Mouse (Mus musculus) left cerebral cortex, postnatal 25 days (tissue): ENCODE results near the gene Sh3glb1. TPM values are rescaled to one million over a fixed set of nuclear protein-coding genes. Genes with fewer than 3 reads are reported as not detected.

Experiments
- DNase-seq, 2 experiments: peaks; one replicate each; pipeline ENCODE4 v3.0.0; 2022; ENCODE audit warnings: low spot score in 2 of 2, mixed read lengths in 1 of 2
- intact Hi-C: fragments of 180-260 bp; cut with DNase I; formaldehyde crosslinking; loops from one replicate; pipeline ENCODE4 v1.15.1; 2025
- total RNA-seq, 2 experiments: library from RNA; stranded (reverse); gene quantifications; 2 replicates each; pipeline ENCODE4 v1.2.3; 2021

Gene Sh3glb1
- total RNA-seq, 2 experiments from 2014 or later = 65.1 to 68.2 TPM

DNA sequence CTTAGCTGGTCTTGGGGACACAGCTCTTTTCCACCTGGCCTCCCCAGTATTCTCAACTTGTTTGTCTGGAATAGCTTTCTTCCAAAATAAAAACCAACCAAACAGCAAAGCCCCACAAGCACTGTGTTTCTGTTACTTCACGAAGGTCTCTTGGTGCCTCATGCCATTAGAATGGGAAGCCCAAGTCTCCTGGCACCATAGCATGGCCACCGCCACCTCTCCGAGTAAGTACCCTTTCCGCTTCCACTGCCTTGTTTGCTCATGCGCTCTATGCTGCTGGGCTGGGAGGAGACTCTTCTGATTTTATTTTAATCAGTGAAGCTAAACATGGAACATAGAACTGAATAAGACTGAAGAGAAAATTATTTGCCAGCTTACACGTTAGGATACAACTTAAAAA lies 2.3 kb downstream of the Sh3glb1 start:
- intact Hi-C loops = no loop called here
- DNase-seq = peak in 1 of 2 experiments; percentile 41

GRCm38 (mm10) chr3:144717121-144717520 lies 3.0 kb downstream of the Sh3glb1 start:
- DNase-seq = no peak
- intact Hi-C loops = no loop called here

- intact Hi-C loops = no loop called here
- DNase-seq = no peak
Observed at GRCm38 (mm10) chr3:144715901-144716300, 4.2 kb downstream of the Sh3glb1 start.

DNA sequence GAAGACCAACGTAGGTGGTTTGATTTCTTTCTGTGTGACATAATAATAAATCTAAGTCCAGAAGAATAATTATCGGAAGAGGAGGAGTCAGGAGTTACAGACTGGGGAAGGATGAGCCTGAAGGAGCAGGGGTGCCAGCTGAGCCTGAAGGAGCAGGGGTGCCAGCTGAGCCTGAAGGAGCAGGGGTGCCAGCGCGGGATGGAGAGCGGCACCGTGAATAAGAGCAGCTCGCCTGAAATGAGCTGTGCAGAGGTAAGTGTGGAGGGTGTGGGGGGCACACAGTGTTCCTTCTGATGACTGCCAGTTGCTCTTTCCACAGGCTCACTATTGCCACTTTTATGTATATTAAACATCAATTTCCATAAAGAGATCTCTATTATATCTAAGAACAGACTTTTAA lies 5.1 kb downstream of the Sh3glb1 start:
- no peak for DNase-seq
- intact Hi-C loops = no loop called here

GRCm38 (mm10) chr3:144714606-144715005 lies 5.5 kb downstream of the Sh3glb1 start:
- no peak for DNase-seq
- intact Hi-C loops = no loop called here

- no peak for DNase-seq
- intact Hi-C loops = no loop called here
Observed at GRCm38 (mm10) chr3:144714126-144714525, 6.0 kb downstream of the Sh3glb1 start.

DNA sequence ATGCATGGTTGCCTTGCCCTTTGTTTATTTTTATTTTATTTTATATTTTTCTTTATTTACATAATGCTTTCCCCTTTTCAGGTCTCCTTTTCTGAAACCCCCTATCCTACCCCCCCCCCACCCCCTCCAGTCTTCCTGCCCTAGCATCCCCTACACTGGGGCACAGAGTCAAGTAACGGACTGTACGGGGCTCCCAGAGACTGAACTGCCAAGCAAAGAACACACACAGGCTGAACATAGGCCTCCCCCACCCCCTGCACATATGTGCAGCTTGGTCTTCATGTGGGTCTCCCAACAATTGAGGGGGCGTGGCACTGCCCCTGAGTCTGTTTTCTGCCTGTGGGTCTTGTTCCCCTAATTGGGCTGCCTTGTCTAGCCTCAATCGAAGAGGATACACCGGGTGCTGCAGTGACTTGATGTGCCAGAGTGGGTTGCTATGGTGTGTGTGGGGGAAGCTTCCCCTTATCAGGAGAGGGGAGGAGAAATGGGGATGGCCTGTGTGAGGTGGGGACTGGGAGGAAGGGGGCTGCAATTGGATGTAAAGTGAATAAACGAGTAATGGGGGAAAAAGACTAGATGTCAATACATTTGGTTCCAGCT lies 8.4 kb downstream of the Sh3glb1 start:
- intact Hi-C loops = no loop called here
- DNase-seq = no peak

GRCm38 (mm10) chr3:144708612-144709011 lies 11.5 kb downstream of the Sh3glb1 start:
- no peak for DNase-seq
- intact Hi-C loops = no loop called here

DNA sequence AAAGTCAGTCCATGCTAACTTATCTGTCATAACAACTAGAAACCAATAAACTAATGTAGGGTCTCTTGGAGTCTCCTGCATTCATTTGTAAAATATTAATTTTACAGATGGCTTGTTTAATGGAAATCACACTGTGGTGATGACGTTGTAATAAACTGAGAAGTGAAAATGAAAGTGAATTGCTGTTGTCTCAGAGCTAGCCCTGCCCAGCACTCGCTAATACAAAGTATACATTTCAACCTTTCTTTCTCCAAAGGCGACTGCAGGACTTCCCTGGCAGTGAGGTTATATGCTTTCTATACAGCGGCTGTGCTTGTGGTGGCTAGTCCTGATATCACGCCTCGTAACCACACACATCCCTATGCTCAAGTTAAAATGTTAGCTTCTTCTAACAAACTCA lies 16.2 kb downstream of the Sh3glb1 start:
- intact Hi-C loops = no loop called here

DNA sequence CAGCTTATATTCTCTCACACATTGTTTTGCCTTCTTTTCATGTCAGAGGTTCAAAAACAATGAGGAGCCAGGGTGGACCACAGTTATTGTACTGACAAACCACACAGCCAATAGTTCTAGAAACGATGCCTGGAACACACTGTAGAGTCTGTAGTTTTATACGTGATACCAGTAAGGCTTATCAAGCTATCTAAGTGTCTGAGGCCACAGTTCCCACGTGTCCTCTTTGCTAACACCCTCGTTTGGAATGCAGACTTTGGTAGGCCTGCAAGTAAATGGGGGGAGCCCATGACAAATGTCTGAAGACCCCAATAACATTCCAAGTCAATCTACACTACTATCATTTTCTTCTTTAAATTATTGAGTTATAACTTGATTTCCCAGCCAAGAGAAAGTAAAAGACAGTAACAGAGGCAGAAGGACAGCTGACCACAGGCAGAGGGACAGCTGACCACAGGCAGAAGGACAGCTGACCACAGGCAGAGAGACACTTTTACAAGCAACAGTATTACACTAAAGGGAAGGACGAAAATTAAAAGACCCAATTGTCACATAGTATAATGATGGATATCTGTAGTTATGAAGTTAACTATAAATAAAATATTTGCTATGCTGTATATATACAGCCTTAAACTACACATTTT lies 21.2 kb downstream of the Sh3glb1 start:
- intact Hi-C loops = no loop called here
- DNase-seq = no peak

More for the DNA sequence above, 16.2 kb downstream of the Sh3glb1 start:
- DNase-seq = no peak

DNA sequence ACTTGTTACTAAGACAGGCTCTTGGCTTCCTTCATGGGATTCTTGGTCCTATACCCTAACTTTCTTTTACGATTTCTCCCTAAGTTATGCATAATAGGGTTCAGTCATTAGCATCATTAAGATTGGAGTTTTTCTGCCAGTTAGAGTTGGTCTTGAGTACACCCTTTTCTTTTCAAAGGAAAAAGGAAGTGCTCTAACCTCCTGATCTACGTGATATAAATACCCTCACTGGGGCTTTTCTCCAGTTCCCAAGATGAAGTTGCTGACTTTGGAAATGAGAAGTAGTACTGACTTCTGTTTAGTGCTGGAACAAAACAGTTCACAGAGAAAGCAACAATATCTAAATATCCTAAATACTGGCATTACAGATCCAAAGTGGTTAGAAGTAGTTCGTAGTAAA lies 22.2 kb downstream of the Sh3glb1 start:
- intact Hi-C loops = no loop called here
- DNase-seq = no peak

DNA sequence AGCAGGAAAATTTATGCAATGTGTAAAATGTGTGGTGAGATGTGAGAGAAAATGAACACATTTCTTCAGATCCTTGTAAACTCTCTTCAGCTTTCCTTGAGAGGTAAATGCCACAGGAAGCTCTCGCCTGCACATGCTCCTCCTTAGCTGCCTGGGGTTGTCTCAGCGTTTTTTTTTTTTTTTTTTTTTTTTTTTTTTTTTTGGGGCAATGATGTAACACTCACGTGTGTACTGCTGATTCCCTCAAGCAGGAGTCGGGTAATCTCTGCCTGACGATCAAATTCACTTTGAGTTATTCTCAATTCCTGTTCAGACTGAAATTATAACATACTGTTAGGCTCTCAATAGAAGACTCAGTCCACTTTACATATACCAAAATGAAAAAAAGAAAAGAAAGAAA lies 23.0 kb downstream of the Sh3glb1 start:
- no peak for DNase-seq
- intact Hi-C loops = no loop called here

GRCm38 (mm10) chr3:144694941-144695340 lies 25.2 kb downstream of the Sh3glb1 start:
- peak in 1 of 2 experiments; percentile 33 for DNase-seq
- intact Hi-C loops = loop anchor here (5.0 kb wide), 2 partner anchors 243 to 437 kb away; no protein-coding TSS in a partner anchor

DNA sequence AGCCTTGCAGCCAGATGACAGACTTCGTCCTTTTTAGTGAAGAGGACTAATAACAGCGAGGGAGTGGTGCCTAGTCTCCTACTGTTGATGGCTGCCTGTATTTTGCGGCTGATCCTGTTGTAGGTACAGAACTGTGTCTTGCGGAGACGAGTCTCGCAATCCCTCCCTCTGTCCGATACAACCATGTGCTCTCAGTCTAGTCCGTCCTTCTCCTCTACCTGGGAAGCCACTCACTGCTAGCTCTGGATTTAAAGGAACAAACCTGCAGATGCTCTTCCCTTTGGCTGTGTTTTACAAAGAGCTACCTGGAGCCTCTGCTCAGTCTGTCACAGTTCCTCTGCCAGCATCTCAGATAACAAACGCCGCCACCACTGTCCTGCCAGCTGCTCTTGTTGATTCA lies 26.1 kb downstream of the Sh3glb1 start:
- intact Hi-C loops = loop anchor here (5.0 kb wide), 2 partner anchors 242 to 438 kb away; no protein-coding TSS in a partner anchor
- DNase-seq = no peak

GRCm38 (mm10) chr3:144692052-144692451 lies 28.1 kb downstream of the Sh3glb1 start:
- intact Hi-C loops = loop anchor here (2.0 to 5.0 kb wide), 3 partner anchors 29 to 440 kb away; partner anchors contain the start of gene Sh3glb1
- DNase-seq = no peak

- DNase-seq = no peak
- intact Hi-C loops = no loop called here
Observed at GRCm38 (mm10) chr3:144689236-144689635, 30.9 kb downstream of the Sh3glb1 start.

GRCm38 (mm10) chr3:144688284-144688683 lies 31.9 kb downstream of the Sh3glb1 start:
- no peak for DNase-seq
- intact Hi-C loops = no loop called here

DNA sequence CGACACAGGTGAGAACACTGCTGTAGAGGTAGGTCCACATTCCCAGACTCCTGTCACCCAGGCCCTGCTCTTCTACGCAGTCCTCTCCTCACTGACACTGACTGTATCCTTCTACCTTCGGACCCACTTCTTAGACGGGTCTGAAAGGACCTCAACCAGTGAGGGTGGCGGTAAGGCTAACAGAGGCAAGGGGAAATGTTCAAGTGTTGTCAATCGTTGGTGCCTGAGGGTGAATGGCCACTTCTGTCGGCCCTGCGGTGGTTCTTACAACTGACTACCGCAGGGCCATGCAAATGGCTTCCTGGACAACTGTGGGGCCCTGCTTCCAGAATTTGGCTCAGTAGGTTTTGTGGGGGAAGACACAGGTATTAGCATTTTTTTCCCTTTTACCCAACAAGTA lies 32.5 kb downstream of the Sh3glb1 start:
- DNase-seq = no peak
- intact Hi-C loops = no loop called here

DNA sequence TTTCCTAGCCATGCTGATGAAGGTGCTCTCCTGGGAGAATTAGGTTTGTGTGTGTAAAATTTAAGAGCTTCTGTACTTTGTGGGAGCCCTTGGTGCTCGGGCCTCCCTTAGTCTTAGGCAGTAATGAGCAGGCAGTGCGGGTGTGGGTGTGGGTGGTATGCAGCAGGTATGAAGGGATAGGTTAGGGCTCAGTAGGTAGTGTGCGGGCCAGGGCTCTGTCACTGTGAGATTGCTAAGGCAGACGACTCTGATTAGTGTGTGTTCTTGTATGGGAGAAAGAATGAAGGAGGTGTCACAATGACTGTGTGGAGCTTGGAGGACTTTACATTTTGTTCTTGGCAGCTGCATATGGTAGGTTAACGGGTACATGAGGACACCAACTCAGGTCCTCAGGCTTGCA lies 34.0 kb downstream of the Sh3glb1 start:
- intact Hi-C loops = no loop called here

GRCm38 (mm10) chr3:144683136-144683814 lies 36.9 kb downstream of the Sh3glb1 start:
- no peak for DNase-seq
- intact Hi-C loops = no loop called here

More for the DNA sequence above, 34.0 kb downstream of the Sh3glb1 start:
- DNase-seq = no peak

GRCm38 (mm10) chr3:144681542-144681941 lies 38.6 kb downstream of the Sh3glb1 start:
- no peak for DNase-seq
- intact Hi-C loops = no loop called here
